Mouse (Mus musculus): Measurements from ENCODE around the gene Adamts7. TPM values are rescaled to one million over a fixed set of nuclear protein-coding genes. Genes with fewer than 3 reads are reported as not detected.
A peak's percentile ranks its signal among the peaks of the same experiment; 100 is the strongest.

Gene Adamts7
- total and polyA plus RNA-seq, 2 experiments from 2014 or later, result 4.9 to 15.9 TPM

GRCm38 (mm10) chr9:90197866-90198383, 35.1 kb downstream of the Adamts7 start:
- H3K4me3 ChIP-seq (ENCODE audit: low read depth, low read length), result no peak overlapping the region
- no peak overlapping the region for H3K4me2 ChIP-seq (ENCODE audit: low read depth)
- H3K27me3 ChIP-seq (ENCODE audit: insufficient read depth, low read length), result no peaks in the 10 kb centered on the region
- peak; percentile 21 for ATAC-seq
- no peak for TF ChIP-seq CTCF (IDR thresholded peaks at IDR 0.05; ENCODE audit: low read depth)
- DNase-seq, result peak; percentile 39
- no peak overlapping the region for H3K9ac ChIP-seq
- H3K27ac ChIP-seq (ENCODE audit: low read depth, low read length), result peak overlapping the region; percentile 29; the same call in 1 of the 2 replicates
- H3K36me3 ChIP-seq (ENCODE audit: insufficient read depth), result peaks cover 32% of the 10 kb centered on the region
- no peaks in the 10 kb centered on the region for H3K9me3 ChIP-seq (ENCODE audit: low read length)
- WGBS, result 78% methylated on average over 7 of the region's 7 CpGs
- H3K4me1 ChIP-seq (ENCODE audit: insufficient read depth), result no peaks in the 10 kb centered on the region

- Histone ChIP-seq H3K9ac (no peak overlapping the region), H3K4me3 (ENCODE audit: low read depth, low read length) (no peak overlapping the region), H3K27me3 (ENCODE audit: insufficient read depth, low read length) (no peaks in the 10 kb centered on the region), H3K4me1 (ENCODE audit: insufficient read depth) (no peaks in the 10 kb centered on the region), H3K4me2 (ENCODE audit: low read depth) (no peak overlapping the region), H3K9me3 (ENCODE audit: low read length) (no peaks in the 10 kb centered on the region), H3K27ac (ENCODE audit: low read depth, low read length) (no peak overlapping the region), H3K36me3 (ENCODE audit: insufficient read depth) (peaks cover 23% of the 10 kb centered on the region)
- ATAC-seq (peak; percentile 26), DNase-seq (peak; percentile 18)
- WGBS, result 65% methylated on average over 10 of the region's 10 CpGs
- TF ChIP-seq CTCF (IDR thresholded peaks at IDR 0.05; ENCODE audit: low read depth), result no peak
Measured at GRCm38 (mm10) chr9:90198531-90199449, 35.9 kb downstream of the Adamts7 start.

- no peak overlapping the region for H3K27ac ChIP-seq (ENCODE audit: low read depth, low read length)
- WGBS, result 93% methylated on average over 18 of the region's 18 CpGs
- no peaks in the 10 kb centered on the region for H3K27me3 ChIP-seq (ENCODE audit: insufficient read depth, low read length)
- H3K9ac ChIP-seq, result no peak overlapping the region
- no peaks in the 10 kb centered on the region for H3K9me3 ChIP-seq (ENCODE audit: low read length)
- H3K4me1 ChIP-seq (ENCODE audit: insufficient read depth), result no peaks in the 10 kb centered on the region
- TF ChIP-seq CTCF (IDR thresholded peaks at IDR 0.05; ENCODE audit: low read depth), result no peak
- no peak for DNase-seq
- no peak overlapping the region for H3K4me2 ChIP-seq (ENCODE audit: low read depth)
- H3K4me3 ChIP-seq (ENCODE audit: low read depth, low read length), result no peak overlapping the region
- no peak for ATAC-seq
- H3K36me3 ChIP-seq (ENCODE audit: insufficient read depth), result peaks cover 23% of the 10 kb centered on the region
Measured at GRCm38 (mm10) chr9:90199611-90200010, 36.7 kb downstream of the Adamts7 start.

GRCm38 (mm10) chr9:90200501-90200900, 37.6 kb downstream of the Adamts7 start:
- Histone ChIP-seq H3K4me1 (ENCODE audit: insufficient read depth) (no peaks in the 10 kb centered on the region), H3K9me3 (ENCODE audit: low read length) (no peaks in the 10 kb centered on the region), H3K27ac (ENCODE audit: low read depth, low read length) (no peak overlapping the region), H3K36me3 (ENCODE audit: insufficient read depth) (peaks cover 28% of the 10 kb centered on the region), H3K9ac (no peak overlapping the region), H3K27me3 (ENCODE audit: insufficient read depth, low read length) (no peaks in the 10 kb centered on the region), H3K4me3 (ENCODE audit: low read depth, low read length) (no peak overlapping the region), H3K4me2 (ENCODE audit: low read depth) (no peak overlapping the region)
- 95% methylated on average over 4 of the region's 4 CpGs for WGBS
- ATAC-seq (no peak), DNase-seq (no peak)
- TF ChIP-seq CTCF (IDR thresholded peaks at IDR 0.05; ENCODE audit: low read depth), result no peak

- H3K27me3 ChIP-seq (ENCODE audit: insufficient read depth, low read length), result no peaks in the 10 kb centered on the region
- DNase-seq (no peak), ATAC-seq (no peak)
- H3K27ac ChIP-seq (ENCODE audit: low read depth, low read length), result no peak overlapping the region
- H3K9me3 ChIP-seq (ENCODE audit: low read length), result no peaks in the 10 kb centered on the region
- H3K36me3 ChIP-seq (ENCODE audit: insufficient read depth), result peaks cover 28% of the 10 kb centered on the region
- WGBS, result 80% methylated on average over 7 of the region's 7 CpGs
- no peak overlapping the region for H3K9ac ChIP-seq
- H3K4me3 ChIP-seq (ENCODE audit: low read depth, low read length), result no peak overlapping the region
- no peak overlapping the region for H3K4me2 ChIP-seq (ENCODE audit: low read depth)
- TF ChIP-seq CTCF (IDR thresholded peaks at IDR 0.05; ENCODE audit: low read depth), result no peak
- H3K4me1 ChIP-seq (ENCODE audit: insufficient read depth), result no peaks in the 10 kb centered on the region
Measured at GRCm38 (mm10) chr9:90201096-90201495, 38.2 kb downstream of the Adamts7 start.

- Histone ChIP-seq H3K36me3 (ENCODE audit: insufficient read depth) (peaks cover 28% of the 10 kb centered on the region), H3K27ac (ENCODE audit: low read depth, low read length) (no peak overlapping the region), H3K27me3 (ENCODE audit: insufficient read depth, low read length) (no peaks in the 10 kb centered on the region), H3K4me1 (ENCODE audit: insufficient read depth) (no peaks in the 10 kb centered on the region), H3K4me2 (ENCODE audit: low read depth) (no peak overlapping the region), H3K9ac (no peak overlapping the region), H3K4me3 (ENCODE audit: low read depth, low read length) (no peak overlapping the region), H3K9me3 (ENCODE audit: low read length) (no peaks in the 10 kb centered on the region)
- no peak for ATAC-seq
- no peak for DNase-seq
- WGBS, result 73% methylated on average over 4 of the region's 4 CpGs
- TF ChIP-seq CTCF (IDR thresholded peaks at IDR 0.05; ENCODE audit: low read depth), result no peak
Measured at GRCm38 (mm10) chr9:90201541-90201940, 38.7 kb downstream of the Adamts7 start.

- H3K27me3 ChIP-seq (ENCODE audit: insufficient read depth, low read length), result no peaks in the 10 kb centered on the region
- no peak for TF ChIP-seq CTCF (IDR thresholded peaks at IDR 0.05; ENCODE audit: low read depth)
- H3K9ac ChIP-seq, result no peak overlapping the region
- H3K4me2 ChIP-seq (ENCODE audit: low read depth), result no peak overlapping the region
- DNase-seq, result no peak
- no peak overlapping the region for H3K4me3 ChIP-seq (ENCODE audit: low read depth, low read length)
- H3K4me1 ChIP-seq (ENCODE audit: insufficient read depth), result no peaks in the 10 kb centered on the region
- no peaks in the 10 kb centered on the region for H3K9me3 ChIP-seq (ENCODE audit: low read length)
- H3K36me3 ChIP-seq (ENCODE audit: insufficient read depth), result peaks cover 28% of the 10 kb centered on the region
- H3K27ac ChIP-seq (ENCODE audit: low read depth, low read length), result no peak overlapping the region
- 89% methylated on average over 5 of the region's 5 CpGs for WGBS
- no peak for ATAC-seq
Measured at GRCm38 (mm10) chr9:90203233-90203632, 40.4 kb downstream of the Adamts7 start.

Data from forebrain, postnatal 0 days (tissue).